Mouse (Mus musculus) frontal cortex, adult 2 months (tissue): ENCODE results near the gene Pkig. TPM values are rescaled to one million over a fixed set of nuclear protein-coding genes. Genes with fewer than 3 reads are reported as not detected.

Experiments
- DNase-seq, 2 experiments: peaks; one replicate each; pipeline ENCODE4 v3.0.0; 2022; ENCODE audit warnings: low spot score in 1 of 2; ENCODE audit errors: extremely low spot score in 1 of 2
- polyA plus RNA-seq: library from polyadenylated mRNA; depleted of rRNA; stranded (reverse); fragments of >200 nt; gene quantifications from 2 replicates; pipeline ENCODE4 v1.2.3, GENCODE M21; 2012

Gene Pkig
- polyA plus RNA-seq, 1 experiment = 194 TPM

DNA sequence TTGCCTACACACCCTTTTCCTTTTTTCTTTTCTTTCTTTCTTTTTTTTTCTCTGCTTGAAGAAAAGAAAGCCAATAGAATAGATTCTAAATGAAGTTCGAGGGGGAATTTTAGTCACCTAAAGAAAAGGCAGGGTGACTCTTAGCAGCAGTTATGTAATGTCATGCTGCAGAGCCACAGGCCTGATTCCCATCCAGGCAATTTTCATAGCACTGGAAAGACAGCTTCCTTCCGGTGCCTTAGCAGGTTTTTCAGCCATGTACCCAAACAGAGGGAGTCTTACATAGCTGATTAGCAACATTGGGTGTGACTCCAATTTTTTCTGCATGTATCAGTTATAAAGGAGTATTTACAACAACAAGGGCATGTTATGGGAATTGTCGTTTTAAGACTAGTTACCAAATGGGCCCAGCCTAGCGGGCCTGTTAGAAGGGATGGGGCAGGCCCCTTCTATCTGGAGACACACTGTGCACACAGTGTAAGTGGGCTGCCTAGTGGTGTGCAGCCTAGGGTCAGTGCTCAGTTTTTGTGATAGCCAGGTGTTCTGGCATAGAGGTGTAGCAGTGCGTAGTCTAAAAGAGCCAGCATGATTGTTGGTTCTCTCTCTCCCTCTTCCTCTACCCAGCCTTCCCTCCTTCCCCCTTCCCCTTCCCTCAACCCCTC is 45.5 kb downstream of the Pkig start:
- DNase-seq = peak in 1 of 2 experiments; percentile 74

DNA sequence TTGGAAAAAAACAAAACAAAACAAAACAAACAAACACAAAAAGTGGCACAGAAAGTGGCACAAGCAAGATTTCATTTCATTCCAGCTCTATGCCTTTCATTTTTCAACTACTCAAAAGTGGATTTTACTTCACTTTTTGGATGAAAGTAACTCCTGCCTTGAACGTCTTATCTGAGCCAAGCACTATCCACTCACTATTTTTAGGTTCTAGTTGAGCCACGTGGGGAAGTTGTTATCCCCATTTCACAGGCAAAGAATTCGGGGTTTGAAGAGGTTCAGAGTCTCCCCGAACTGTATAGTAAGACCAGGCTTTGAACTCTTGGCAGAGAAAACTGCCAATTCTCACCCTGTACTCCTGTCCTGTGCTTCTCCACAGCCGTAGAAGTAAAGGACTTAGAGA is 50.1 kb downstream of the Pkig start:
- DNase-seq = no peak

DNA sequence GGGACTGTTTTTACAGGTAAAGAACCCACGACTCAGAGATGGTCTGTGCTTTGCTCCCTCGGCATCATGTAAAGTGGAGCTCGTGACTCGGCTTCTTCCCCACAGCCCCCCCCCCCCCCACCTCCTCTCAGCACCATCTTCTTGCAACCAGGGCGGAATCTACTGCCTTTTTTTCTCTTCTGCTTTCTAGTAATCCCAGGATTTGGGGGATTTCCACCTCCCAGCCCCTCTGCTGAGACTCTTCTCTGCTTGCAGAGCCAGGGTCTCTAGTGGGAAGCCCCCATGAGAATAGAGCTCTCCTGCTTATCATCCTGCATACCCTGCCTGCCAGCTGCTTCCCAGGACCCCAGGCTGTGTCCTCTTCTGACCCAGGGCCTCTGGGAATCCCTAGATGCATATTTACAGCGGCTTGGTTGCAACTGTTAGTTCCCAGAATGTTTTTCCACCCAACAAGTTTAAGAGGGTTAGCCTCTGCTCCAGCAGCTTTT is 50.6 kb downstream of the Pkig start:
- no peak for DNase-seq

DNA sequence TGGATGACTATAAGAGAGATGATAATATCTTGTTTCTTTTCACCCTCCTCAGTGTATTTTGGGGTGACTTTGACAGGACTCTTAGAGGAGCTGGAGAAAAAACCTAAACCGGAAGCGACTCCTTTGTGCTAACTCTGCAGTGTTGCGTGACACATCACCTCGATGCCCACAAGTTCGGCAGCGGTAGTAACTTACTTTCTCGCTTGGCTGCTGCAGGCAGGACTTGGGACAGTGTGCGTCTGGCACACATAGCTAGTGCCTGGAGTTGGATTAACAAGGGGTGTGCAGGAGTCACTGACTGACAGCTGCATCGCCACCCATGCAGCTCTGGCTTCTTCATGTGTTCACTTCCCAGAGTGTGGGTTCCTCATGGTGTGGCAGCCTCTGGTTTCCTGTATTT is 51.8 kb downstream of the Pkig start:
- DNase-seq = no peak

DNA sequence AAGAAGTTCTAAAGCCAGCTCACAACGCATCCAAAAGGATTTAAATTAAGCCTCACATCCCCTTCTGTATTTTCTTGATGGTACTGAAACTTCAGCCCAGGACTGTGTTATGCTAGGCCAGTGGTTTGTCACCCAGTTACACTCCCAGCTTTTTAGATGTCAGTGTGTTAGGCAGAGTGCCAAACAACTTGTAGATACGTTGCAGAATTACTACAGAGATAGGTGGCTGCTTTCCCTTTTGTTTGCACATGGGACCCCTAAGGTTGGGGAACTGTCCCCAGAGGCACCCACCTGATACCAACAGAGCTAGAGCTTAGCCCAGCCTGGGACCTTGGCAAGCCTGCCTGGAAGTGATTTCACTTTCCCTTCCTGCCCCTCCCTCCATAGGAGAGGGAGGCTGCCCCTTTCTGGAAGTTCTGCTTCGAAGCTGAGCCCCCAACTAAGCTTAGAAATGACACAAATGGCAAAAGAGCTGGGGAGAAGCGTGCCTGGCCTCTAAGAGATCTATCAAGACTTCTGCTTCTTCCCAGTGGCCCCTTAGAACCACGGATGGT is 52.5 kb downstream of the Pkig start:
- no peak for DNase-seq

DNA sequence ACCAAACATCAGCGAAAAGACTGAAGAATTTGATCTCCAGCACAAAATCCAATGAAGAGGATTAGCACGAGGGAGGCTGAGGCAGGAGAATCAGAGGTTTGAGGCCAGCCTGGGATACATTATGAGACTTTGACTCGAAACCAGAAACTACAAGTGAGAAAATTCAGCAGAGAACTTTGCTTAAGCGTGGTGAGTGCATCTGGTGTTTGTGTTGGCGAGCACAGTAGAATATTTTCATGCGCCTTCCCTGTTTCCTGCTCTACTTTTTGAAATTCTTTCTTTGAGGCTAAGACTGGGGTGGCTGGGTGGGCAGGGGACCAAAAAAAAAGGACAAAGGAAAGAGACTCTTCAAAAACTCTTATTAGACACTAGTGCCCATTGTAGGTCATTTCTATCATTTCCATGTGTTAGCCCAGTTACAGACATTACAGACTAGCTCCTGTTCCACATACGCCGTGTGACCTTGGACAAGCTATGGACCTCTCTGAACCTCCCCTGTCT is 53.2 kb downstream of the Pkig start:
- peak in 1 of 2 experiments; percentile 55 for DNase-seq

DNA sequence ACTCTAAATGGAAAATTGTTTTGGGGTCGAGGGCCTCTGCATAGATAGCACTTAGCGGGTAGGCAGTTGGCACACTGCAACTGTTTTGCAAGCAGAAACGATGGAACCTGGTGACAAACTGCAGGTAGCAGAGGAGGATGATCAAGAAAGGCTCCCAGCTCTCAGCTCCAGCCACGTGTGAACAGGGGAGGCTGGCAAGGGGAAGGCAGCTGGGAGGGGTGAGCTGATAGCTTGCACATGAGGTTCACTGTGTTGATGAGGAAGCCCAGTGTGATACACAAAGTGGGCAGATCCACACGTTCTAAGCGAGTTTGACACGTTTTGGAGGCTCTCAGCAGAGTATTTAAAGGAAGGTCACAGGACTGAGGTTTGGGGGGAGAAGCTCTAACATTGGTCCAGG is 54.3 kb downstream of the Pkig start:
- DNase-seq = no peak

DNA sequence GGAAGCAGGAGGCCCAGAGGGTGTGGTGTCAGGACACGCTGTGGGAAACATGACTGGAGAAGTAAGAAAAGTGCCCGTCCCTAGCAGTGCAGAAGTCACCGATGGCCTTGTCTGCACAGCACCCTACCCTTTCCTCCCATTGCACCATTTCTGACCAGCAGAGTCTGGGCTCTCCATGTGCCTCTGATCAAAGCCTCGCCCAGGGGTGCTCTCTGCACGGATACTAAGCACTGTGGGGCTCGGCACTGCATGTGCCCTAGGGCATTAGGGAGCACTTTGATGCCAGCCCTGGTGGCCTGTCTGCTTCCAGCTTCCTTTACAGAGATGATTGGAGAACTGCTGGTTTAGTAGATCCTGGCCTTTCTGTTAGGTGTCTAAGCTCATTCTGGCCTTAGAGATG is 54.7 kb downstream of the Pkig start:
- DNase-seq = no peak

DNA sequence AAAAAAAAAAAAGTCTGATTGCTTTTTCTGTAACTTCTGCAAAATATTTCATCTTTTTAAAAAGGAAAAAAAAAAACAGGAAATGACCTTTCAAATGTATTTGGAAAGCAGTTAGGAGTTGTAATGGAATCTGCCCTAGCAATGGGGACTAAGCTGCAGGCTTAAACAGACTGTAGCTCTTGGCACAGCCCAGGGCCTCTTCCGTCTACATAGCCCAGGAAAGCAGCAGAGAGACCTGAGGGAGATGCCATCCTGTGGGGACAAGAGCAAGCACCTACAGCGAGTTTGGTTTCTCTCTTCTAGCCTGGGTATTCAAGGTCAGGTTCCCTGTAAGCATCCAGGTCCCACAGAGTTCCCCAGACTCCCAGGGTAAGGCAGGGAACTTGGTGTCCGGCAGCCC is 55.2 kb downstream of the Pkig start:
- DNase-seq = no peak

DNA sequence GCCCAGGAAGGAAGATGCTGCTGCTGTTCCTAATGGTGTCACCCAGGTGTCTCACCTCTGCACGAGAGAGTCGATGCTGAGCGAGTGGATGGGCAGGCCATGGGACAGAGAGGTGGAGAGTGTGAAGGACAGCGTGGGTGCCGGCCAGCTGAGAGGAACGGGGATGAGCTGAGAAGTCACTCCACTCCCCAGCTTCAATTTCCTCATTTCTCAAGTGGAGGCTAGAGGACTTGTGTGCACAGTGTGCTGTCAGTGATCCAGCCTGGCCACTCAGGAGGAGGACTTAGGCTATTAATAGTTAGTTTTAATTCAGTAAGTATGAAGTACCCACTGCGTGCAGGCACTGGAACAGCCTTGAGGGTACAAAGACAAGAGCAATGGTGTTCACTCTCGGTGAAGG is 58.3 kb downstream of the Pkig start:
- DNase-seq = no peak

DNA sequence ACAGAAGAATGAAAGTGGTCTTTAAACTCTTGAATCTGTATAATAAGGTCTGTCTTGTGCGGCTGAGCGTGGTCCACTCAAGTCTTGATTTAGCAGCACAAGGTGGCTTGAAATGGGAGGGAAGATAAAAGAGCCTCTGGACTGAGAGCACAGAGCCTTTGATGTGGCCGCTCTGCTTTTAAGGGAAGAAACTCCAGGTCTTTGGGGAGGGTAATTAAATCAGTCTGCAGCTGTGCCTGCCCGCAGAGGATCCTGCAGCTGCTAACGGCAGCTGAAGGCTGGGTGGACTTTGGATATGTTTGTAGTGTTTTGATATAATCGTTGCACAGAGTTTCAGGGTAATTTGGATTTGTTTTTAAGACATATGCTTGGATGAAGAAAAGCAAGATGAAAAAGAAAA is 58.7 kb downstream of the Pkig start:
- DNase-seq = no peak

DNA sequence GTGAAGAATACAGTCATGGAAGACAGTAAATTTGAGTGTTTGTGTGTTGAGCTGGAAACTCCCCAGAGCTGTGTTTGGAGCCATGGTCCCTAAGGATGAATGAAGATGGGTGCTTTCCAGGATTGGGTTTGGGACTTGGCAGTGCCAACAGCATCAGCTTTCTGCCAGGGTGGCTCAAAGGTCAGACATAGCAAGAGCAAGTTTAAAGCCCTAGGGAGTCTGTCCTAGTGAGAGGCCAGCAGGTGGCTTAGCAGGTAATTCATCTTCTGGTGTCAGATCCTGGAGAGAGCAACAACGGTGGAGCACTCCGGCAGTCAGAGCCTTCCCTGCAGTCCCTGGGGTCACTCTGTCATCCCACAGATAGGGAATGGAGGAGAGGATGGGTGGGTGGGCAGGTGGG is 60.3 kb downstream of the Pkig start:
- no peak for DNase-seq

DNA sequence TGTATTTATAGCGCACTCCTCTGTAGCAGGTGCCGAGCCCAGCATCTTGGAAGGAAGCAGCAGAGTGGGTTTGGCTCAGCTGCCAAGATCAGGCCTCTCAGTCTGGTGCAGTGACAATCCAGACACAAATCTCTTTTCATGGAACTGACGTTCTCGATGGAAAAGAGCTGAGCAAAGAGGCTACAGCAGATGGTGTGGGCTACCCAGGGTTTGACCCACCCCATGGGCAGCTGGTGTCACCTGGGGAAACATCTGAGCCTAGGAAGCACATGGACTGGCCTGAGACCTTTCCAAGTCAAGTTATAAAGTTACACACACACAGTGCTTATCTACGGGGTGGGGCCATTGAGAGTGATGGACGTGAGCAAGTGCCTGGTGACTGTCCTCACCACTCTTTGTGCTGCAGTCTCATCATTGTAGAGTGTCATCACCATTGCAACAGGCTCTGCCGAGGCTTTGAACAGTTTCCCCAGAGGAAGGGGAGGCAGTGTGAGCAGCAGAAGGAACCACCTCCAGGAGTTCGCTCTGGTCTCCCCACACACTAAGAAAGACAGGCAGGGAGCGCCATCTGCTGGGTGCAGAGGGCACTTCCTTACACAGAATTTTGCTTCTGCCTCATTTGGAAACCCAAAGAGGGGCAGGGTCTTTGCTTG is 60.9 kb downstream of the Pkig start:
- peak; percentile 67 to 90 for DNase-seq

DNA sequence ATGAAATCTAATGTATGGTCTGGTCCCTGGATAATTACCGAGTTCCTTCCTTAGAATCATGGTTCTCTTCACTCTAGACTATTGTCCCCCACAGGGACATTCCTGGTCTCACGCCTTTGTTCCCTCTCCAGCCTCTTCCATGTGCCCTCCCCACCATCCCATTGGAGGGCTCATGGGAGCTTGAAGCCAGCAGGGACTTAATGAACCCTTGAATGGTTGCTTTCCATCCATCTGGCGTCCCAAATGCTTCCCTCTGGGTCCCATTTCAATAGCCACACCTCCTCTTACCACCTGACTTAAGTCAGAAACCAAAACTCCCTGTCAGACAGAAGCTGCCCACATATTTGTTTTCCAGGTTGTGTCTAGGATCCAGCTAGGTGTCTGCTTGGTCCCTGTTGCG is 61.4 kb downstream of the Pkig start:
- no peak for DNase-seq

DNA sequence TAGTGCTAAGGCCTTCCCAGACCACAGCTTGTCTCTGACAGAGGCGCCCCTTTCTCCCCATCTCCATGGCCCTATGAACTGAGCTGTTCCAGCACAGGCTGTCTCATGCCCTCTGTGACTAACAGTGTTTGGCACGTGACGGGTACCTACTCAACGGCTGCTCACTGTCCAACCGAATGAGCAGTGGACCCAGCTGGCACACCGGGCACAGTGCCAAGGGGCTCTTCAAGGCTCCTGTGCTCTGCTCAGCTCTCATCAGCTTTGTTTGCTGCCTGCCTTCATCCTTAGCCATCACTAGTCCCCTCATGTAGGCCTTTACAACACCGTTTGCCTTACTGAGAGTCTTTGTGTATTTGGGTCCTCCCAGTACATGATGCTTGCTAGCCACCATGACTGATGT is 64.4 kb downstream of the Pkig start:
- peak; percentile 33 to 60 for DNase-seq

DNA sequence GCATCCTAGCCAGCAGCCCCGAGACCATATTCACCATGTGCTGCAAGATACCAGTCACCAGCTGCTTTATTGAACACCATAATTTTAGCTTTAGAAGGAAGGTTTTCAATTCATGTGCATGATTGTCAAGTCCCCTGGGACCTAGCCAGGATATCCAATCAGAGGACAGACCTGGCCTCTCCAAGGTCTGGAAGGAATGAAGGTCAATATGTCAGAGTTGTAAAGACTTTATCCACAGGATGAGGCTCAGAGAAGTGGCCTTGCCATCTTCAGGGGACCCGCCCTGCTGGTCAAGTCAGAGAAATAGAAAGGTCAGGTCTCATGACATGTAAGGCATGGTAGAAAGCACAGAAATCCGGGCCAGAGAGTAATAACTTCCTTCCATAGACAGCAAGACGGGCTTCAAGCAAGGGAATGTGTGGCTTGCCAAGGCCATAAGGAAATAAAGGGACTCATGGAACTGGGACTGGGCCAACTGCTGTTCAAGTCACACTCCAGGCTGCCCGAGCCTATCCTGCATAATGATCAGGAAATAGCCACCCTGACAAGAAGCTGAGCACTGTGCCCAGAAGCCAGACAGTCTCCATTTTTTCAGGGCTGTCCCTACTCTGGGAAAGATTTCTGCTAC is 68.7 kb downstream of the Pkig start:
- no peak for DNase-seq

DNA sequence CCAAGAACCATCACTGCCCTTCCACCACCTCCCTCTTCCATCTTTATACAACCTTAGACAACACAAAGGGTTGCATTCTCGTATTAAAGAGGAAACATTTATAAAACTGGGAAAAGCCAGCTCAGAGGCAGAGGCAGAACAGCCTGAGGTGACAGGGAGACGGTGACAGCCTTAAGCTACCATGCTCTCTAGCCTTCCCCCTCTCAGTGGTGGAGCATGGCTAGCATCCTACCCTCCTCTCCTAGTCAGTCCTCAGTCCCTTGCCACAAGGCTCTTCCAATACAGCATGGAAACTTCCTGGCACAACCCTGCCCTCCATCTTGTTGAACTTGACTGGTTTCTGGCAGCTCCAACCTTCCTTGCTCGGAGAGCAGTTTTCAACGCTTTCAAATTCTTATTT is 70.1 kb downstream of the Pkig start:
- DNase-seq = no peak

DNA sequence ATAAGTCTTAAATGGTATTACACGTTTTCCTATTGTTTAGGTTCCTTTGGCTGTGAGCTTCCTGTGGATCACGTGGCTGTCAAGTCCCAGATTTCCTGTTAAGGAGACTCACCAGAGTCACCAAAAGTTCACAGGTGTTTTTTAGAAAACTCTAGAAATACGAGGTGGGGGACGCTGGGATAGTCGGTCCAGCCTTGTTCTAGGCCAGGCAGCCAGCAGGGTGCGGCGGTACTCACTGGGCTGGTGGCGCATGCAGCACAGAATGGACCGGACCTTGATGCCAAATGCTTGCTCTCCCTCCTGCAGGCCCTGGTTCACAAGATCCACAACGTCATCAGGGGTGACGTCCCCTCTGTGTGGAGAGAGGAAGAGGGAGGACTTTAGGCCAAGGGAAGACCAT is 73.8 kb downstream of the Pkig start:
- DNase-seq = no peak

DNA sequence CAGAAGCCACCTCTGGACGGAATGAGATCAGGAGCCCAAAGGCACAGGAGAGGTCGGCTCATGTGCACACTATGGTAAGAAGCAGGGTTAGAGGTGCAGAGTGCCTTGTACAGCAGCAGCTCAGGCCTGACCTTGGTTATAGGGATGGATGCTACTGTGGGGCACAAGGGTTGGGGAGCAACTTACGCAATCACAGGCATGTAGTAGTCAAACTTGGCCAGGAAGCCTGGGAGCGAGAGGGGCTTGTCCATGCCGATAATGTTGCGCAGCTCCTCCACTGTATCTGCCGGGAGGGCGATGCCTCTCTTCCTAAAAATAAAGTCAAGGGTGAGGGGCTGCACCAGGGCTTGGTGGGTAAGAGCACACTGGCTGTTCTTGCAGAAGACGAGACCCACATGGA is 77.0 kb downstream of the Pkig start:
- no peak for DNase-seq

DNA sequence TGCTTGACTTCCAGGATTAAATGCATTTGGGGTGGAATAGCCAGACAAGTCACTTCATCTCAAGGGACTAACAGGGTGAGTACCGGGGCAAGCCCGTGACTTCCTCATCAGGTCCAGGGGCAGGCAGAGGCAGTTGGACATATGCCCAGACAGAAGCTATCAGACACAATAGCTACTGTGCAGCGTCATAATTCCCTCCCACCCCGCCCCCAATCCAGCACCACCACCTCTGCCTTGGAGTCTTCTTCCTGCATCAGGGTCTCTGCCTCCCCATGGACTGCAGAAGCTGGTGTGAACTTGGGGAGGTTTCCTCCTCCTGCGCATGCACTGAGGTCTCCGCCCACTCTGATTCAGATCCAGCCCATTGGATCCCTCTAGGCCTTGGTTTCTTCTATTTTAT is 77.8 kb downstream of the Pkig start:
- DNase-seq = no peak

DNA sequence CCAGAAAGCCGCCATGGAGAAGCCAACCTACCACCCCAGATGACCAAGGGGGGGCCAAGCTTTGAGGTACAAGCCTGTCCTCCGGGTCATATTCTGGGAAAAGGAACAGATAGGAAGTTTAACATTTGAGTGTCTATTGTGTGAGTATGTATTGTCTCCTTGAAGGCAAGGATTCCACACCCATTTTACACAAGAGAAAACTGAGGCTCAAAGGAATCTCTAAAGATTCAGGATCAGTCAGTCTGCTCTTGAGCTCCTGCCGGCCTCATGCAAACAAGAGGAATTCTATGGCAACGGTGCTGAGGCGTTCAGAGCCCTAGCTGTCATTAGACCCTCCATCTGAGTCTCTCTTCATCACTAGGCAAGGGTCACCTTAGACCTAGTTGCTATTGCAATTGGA is 84.5 kb downstream of the Pkig start:
- DNase-seq = no peak

DNA sequence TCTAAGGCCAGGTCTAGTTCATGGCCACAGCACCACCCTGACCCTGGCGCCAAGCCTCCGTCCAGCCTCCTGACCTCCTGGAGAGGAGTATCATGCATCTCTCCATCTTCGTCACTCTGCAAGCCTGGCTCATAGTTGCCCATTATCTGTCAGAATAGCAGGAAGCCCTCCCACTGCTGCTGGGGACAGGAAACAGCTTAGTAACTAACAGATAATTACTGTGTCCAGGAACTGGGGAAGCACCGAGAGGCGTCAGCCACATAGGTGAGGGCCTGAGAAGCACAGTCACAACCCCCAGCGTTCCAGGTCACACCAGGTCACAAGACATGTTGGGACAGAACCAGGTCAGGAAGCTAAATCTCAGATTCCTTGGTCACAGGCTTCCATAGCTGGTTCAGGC is 85.2 kb downstream of the Pkig start:
- no peak for DNase-seq
